Mouse (Mus musculus): ENCODE measurements around the gene Milr1.

- TF ChIP-seq POLR2A (IDR thresholded peaks at IDR 0.05; ENCODE audit: insufficient read depth, low read depth, low read length) (no peak), CTCF (IDR thresholded peaks at IDR 0.05) (no peak)
These were observed 66.8 kb downstream of the Milr1 start for GRCm38 (mm10) chr11:106817808-106818207.

Data from heart, adult 2 months (tissue).